Mouse (Mus musculus): Measurements from ENCODE around the gene Unc5c.

- TF ChIP-seq POLR2A (IDR thresholded peaks at IDR 0.05; ENCODE audit: low read depth, low read length) (no peak), CTCF (IDR thresholded peaks at IDR 0.05; ENCODE audit: extremely low read depth, insufficient read length, insufficient replicate concordance, low read depth, low read length) (no peak)
Measured at GRCm38 (mm10) chr3:141691418-141691817, 226.4 kb downstream of the Unc5c start.

Data from small intestine, adult 2 months (tissue).